Mouse (Mus musculus) limb, embryonic 13.5 days (tissue): ENCODE measurements at regions not wholly inside any gene's neighbourhood (a gene's known extent, or its start where the extent isn't known, plus 50 kb on each side); places are given as distances from the start of the nearest gene placed in this dataset.

Source experiments
- ATAC-seq: fragments of 200-750 bp; cut with Nextera tagmentation; 2 replicates; pipeline ENCODE4 v1.8.0; 2017; ENCODE audit warnings: low read depth, moderate number of reproducible peaks, moderate TSS enrichment; ENCODE audit not compliant: low FRiP score
- H3K27ac ChIP-seq: fragments of 300-500 bp; sonication (generic); 2 replicates; pipeline ENCODE4 v1.5.1; 2015; ENCODE audit warnings: inconsistent platforms, mild to moderate bottlenecking, moderate library complexity
- H3K27me3 ChIP-seq: fragments of 300-500 bp; sonication (generic); 2 replicates; pipeline ENCODE4 v1.6.1; 2015; ENCODE audit warnings: mild to moderate bottlenecking, inconsistent platforms
- H3K36me3 ChIP-seq: fragments of 300-500 bp; sonication (generic); 2 replicates; pipeline ENCODE4 v1.6.1; 2015; ENCODE audit warnings: inconsistent platforms, mild to moderate bottlenecking, moderate library complexity
- H3K4me1 ChIP-seq: fragments of 300-500 bp; sonication (generic); 2 replicates; pipeline ENCODE4 v1.6.1; 2015; ENCODE audit warnings: inconsistent platforms
- H3K4me2 ChIP-seq: fragments of 300-500 bp; sonication (generic); replicated peaks from 2 replicates; pipeline ENCODE4 v1.6.1; 2015; ENCODE audit warnings: inconsistent platforms, mild to moderate bottlenecking, moderate library complexity
- H3K4me3 ChIP-seq: fragments of 300-500 bp; sonication (generic); 2 replicates; pipeline ENCODE4 v1.5.1; 2015; ENCODE audit warnings: moderate library complexity, mild to moderate bottlenecking, inconsistent platforms
- H3K9ac ChIP-seq: fragments of 300-500 bp; sonication (generic); 2 replicates; pipeline ENCODE4 v1.6.1; 2015; ENCODE audit warnings: mild to moderate bottlenecking, inconsistent platforms
- H3K9me3 ChIP-seq: fragments of 300-500 bp; sonication (generic); 2 replicates; pipeline ENCODE4 v1.6.1; 2016; ENCODE audit warnings: inconsistent platforms
- WGBS: fragments of 180-500 bp; shearing (Covaris S2); methylation state at CpG from one replicate; pipeline ENCODE4 v1.1.7; 2015; 5-methylcytosine and 5-hydroxymethylcytosine counted together

DNA sequence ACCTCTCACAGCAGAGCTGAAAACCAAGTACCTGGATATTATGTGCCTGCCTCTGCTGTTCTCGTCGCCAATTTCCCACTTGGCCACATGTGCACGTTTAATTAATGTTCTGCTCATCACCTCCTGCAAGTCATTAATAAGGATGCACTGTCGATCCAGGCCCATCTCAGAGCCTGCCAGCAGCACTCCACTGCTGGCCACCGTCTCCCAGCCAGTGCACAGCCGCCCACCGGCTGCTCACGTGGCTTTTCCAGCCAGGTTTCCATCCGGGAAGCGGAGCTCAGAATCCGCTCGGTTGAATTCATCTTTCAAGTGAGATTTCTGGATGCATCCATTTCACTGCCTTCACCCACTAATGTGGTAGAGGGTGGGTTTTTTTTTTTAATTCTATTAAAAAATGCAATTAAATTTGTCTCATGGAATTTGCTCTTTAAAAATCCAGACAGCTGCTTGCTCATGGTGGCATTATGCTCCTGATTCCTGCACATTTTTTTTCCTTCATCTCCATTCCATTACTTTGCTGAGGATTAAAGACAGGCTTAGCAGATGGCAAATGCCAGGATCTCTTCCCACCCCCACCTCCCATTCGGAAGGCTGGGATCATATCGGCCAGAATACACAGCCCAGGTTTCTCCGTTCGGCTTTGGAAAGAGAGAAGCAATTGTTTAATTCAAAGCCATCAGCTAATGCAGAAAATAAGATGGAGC is 113.9 kb upstream of the Lmo4 start:
- peak; percentile 37; the same call in 1 of the 2 replicates for ATAC-seq
- peak overlapping the region; percentile 35; the same call in 1 of the 2 replicates for H3K27ac ChIP-seq

DNA sequence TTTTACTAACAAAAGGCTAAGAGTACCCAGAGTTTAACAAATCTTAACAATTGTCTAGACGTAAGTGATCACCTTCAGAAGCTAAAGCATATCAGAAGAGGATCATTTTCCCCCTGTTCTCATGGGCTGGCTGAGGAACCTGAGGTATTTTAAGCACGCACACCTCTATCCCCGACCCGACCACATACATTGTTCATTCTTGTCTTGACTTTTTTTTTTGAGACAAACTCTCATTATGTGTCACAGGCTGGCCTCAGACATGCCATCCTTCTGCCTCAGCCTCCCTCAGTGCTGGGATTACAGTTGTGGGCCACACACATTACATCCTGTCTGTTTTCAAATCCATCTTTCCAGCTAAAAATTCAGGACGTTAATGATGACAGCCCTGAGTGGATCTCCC is 105.7 kb upstream of the Lmo4 start:
- Histone ChIP-seq H3K4me1 (peaks cover 16% of the 10 kb centered on the region), H3K36me3 (no peaks in the 10 kb centered on the region), H3K9ac (no peak overlapping the region), H3K27me3 (0 out of 2 replicates have a peak, but pooled peaks cover 9% of the 10 kb centered on the region), H3K4me2 (no peak overlapping the region), H3K27ac (no peak overlapping the region), H3K4me3 (no peak overlapping the region), H3K9me3 (no peaks in the 10 kb centered on the region)
- ATAC-seq = no peak
- 86% methylated on average over 5 of the region's 5 CpGs for WGBS

More for the DNA sequence above, 113.9 kb upstream of the Lmo4 start:
- peaks cover 17% of the 10 kb centered on the region for H3K4me1 ChIP-seq
- no peaks in the 10 kb centered on the region for H3K9me3 ChIP-seq
- H3K36me3 ChIP-seq = no peaks in the 10 kb centered on the region
- 29% methylated on average over 16 of the region's 16 CpGs for WGBS
- peak overlapping the region; percentile 34 for H3K4me2 ChIP-seq
- no peak overlapping the region for H3K4me3 ChIP-seq
- no peak overlapping the region for H3K9ac ChIP-seq
- H3K27me3 ChIP-seq = no peaks in the 10 kb centered on the region

DNA sequence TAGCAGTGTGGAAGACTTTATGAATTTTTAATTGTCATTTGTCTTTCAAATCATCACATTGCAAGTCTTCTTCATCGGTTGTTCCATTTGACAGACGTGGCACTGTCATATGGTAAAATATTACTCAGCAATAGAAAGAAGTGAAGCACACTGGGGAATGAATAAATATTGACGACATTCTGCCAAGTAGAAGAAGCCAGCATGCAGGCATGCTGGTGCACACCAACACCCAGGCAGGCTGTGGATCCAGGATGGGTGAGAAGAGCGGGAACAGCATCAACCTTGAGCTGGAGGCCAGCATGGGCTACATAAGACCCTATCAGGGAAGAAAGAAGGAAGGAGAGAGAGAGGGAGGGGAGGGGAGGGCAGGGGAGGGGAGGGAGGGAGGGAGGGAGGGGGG is 103.6 kb upstream of the Lmo4 start:
- H3K4me3 ChIP-seq = no peak overlapping the region
- H3K9ac ChIP-seq = no peak overlapping the region
- ATAC-seq = no peak
- WGBS = 86% methylated on average over 4 of the region's 4 CpGs
- H3K4me1 ChIP-seq = peaks cover 25% of the 10 kb centered on the region
- no peaks in the 10 kb centered on the region for H3K9me3 ChIP-seq
- H3K4me2 ChIP-seq = no peak overlapping the region
- 0 out of 2 replicates have a peak, but pooled peaks cover 12% of the 10 kb centered on the region for H3K27me3 ChIP-seq
- no peaks in the 10 kb centered on the region for H3K36me3 ChIP-seq
- no peak overlapping the region for H3K27ac ChIP-seq

DNA sequence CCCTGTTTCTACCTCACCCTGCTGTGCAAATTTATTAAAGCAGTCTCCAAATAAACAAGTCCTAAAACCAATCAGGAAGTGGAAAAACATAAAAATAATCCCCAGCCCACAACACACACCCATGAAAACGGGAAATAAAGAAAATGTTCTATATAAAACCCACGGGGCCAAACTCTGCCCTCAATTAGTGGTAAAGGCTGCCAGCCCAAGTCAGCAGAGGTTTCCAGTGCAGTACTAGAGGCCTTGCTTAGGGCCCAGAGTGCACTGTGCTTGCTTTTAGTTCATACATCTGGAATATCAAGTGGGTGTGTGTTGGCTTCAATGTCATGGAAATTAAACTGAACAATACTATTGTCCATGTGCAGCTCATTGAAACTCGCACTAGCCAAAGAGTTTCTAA is 102.5 kb upstream of the Lmo4 start:
- no peaks in the 10 kb centered on the region for H3K36me3 ChIP-seq
- 38% methylated on average over 3 of the region's 3 CpGs for WGBS
- no peak overlapping the region for H3K4me3 ChIP-seq
- no peaks in the 10 kb centered on the region for H3K9me3 ChIP-seq
- ATAC-seq = peak; percentile 42; the same call in 1 of the 2 replicates
- H3K27ac ChIP-seq = no peak overlapping the region
- no peak overlapping the region for H3K9ac ChIP-seq
- H3K4me2 ChIP-seq = no peak overlapping the region
- peaks cover 25% of the 10 kb centered on the region for H3K4me1 ChIP-seq
- 0 out of 2 replicates have a peak, but pooled peaks cover 12% of the 10 kb centered on the region for H3K27me3 ChIP-seq

DNA sequence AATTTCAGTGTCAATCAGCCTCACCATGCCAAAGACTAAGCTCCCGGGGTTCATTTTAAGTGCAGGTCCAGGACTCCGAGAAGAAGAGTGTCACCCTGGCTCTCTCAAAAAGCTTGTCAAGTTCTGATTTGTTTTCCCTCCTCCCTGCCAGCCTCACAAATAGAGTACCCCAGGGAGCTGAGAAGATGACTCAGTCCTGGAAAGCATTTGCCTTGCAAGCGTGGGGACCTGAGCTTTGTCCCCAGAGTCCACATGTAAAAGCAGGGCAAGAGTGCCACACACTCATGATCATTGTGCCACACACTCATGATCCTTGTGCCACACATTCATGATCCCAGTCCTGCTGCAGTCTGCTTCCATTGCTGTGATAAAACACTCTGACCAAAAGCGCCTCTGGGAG is 100.4 kb upstream of the Lmo4 start:
- no peaks in the 10 kb centered on the region for H3K36me3 ChIP-seq
- 0 out of 2 replicates have a peak, but pooled peaks cover 3% of the 10 kb centered on the region for H3K27me3 ChIP-seq
- H3K4me2 ChIP-seq = no peak overlapping the region
- no peak overlapping the region for H3K4me3 ChIP-seq
- no peaks in the 10 kb centered on the region for H3K9me3 ChIP-seq
- no peak overlapping the region for H3K27ac ChIP-seq
- peaks cover 25% of the 10 kb centered on the region for H3K4me1 ChIP-seq
- H3K9ac ChIP-seq = no peak overlapping the region
- WGBS = 50% methylated on average over 4 of the region's 4 CpGs
- no peak for ATAC-seq

DNA sequence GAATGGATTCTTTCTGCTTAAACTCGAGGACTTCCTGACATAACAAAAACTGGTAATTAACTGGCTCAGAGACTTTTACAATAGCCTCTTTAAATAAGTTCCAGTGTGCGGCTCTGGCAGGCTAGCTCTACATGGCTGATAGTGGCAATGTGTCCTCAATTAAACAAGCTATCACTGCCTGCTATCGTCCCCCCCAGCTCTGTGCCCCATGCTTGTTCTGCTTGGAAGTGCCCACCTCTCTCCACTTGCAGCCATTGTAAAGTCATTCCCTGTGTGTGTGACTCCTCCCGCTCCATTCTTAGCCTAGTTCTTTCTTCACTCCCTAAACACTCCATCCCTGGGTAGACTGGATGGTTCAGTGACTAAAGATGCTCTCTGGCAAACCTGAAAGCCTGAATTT is 99.9 kb upstream of the Lmo4 start:
- 19% methylated on average over 4 of the region's 4 CpGs for WGBS
- H3K27ac ChIP-seq = no peak overlapping the region

DNA sequence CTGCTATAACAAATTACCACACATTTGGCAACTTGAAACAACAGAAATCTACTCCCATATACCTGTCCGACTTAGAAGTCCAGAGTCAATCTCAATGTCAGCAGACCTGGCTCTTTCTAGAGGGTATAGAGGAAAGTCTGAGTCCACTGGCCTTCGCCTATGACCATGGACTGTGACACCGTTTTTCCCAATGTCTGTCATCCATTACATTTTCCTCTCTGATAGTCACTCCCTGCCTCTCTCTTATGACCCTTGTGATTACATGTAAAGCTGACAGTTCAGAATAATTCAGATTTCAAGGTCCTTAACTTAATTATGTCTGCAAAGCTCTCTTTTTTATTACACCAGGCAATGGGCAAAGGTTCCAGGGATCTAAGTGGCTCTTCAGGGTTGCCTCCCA is 97.6 kb upstream of the Lmo4 start:
- Histone ChIP-seq H3K27me3 (0 out of 2 replicates have a peak, but pooled peaks cover 3% of the 10 kb centered on the region), H3K4me3 (no peak overlapping the region), H3K4me1 (peaks cover 13% of the 10 kb centered on the region), H3K4me2 (no peak overlapping the region), H3K9ac (no peak overlapping the region), H3K36me3 (no peaks in the 10 kb centered on the region), H3K27ac (no peak overlapping the region), H3K9me3 (no peaks in the 10 kb centered on the region)
- no peak for ATAC-seq
- 90% methylated on average over 3 of the region's 3 CpGs for WGBS

More for the DNA sequence above, 99.9 kb upstream of the Lmo4 start:
- Histone ChIP-seq H3K36me3 (no peaks in the 10 kb centered on the region), H3K9ac (no peak overlapping the region), H3K4me1 (peaks cover 25% of the 10 kb centered on the region), H3K9me3 (no peaks in the 10 kb centered on the region), H3K4me3 (no peak overlapping the region), H3K27me3 (0 out of 2 replicates have a peak, but pooled peaks cover 3% of the 10 kb centered on the region), H3K4me2 (no peak overlapping the region)
- no peak for ATAC-seq

DNA sequence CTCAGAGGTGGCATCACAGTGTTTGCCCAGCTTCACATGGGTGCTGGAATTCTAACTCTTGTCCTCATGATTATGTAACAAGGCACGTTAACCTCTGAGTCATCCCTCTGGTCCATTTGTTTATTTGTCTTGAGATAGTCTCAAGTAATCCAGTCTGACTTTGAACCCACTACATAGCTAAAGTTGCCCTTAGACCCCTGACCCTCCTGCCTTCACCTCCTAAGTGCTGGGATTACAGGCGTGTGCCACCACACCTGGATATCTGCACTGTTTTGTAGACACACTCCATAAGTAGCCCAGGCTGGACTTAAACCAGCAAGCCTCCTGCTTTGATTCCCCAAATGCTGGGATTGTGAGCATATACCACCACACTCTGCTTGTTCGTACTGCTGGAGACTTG is 96.0 kb upstream of the Lmo4 start:
- peaks cover 12% of the 10 kb centered on the region for H3K4me1 ChIP-seq
- H3K9ac ChIP-seq = no peak overlapping the region
- H3K4me3 ChIP-seq = no peak overlapping the region
- H3K4me2 ChIP-seq = no peak overlapping the region
- H3K27me3 ChIP-seq = 0 out of 2 replicates have a peak, but pooled peaks cover 3% of the 10 kb centered on the region
- H3K9me3 ChIP-seq = no peaks in the 10 kb centered on the region
- H3K27ac ChIP-seq = no peak overlapping the region
- H3K36me3 ChIP-seq = no peaks in the 10 kb centered on the region
- WGBS = 79% methylated on average over 3 of the region's 3 CpGs
- no peak for ATAC-seq

DNA sequence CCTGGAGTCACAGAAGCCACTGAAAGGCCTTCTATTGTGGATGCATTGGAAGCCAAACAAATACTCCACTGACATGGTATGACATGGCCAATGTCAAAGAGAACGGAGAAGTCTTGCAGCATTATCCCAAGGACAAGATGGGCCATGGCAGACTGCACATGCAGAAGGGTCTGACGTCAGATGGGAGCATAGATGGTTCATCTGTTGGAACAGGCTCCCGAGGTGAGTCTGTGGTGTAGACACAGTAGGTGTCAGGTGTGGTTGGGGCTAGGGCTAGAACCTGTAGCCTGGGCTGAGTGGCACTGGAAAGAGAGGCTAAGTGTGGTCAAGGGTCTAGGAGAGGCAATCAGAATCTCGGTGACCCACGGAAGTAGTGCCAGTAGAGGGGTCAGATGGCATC is 94.2 kb upstream of the Lmo4 start:
- no peak overlapping the region for H3K4me2 ChIP-seq
- H3K27ac ChIP-seq = no peak overlapping the region
- WGBS = 89% methylated on average over 5 of the region's 5 CpGs
- H3K27me3 ChIP-seq = no peaks in the 10 kb centered on the region
- no peaks in the 10 kb centered on the region for H3K4me1 ChIP-seq
- no peaks in the 10 kb centered on the region for H3K9me3 ChIP-seq
- ATAC-seq = no peak
- H3K9ac ChIP-seq = no peak overlapping the region
- no peak overlapping the region for H3K4me3 ChIP-seq
- H3K36me3 ChIP-seq = no peaks in the 10 kb centered on the region

DNA sequence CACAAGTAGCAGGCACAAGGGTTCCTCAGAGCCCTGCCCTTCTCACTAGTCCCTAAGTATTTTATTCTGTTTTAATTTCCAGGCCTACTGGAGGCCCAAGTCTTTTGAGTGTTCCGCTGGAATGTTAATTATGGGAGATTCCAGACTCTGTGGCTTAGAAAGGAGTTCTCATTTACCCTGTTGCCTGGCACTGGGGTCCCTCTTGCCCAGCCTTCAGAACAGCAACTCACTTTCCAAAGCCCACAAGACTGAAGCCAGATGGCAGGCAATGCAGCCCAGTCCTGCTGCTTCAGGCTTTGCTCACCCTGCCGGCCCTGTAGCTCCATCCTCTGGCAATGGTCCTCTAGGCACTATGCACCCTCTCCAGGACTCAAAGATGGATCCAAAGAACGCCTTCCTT is 84.5 kb upstream of the Lmo4 start:
- Histone ChIP-seq H3K36me3 (no peaks in the 10 kb centered on the region), H3K4me3 (no peak overlapping the region), H3K9me3 (no peaks in the 10 kb centered on the region), H3K4me1 (peaks cover 7% of the 10 kb centered on the region), H3K27ac (peak overlapping the region; percentile 73), H3K9ac (no peak overlapping the region), H3K4me2 (no peak overlapping the region), H3K27me3 (no peaks in the 10 kb centered on the region)
- peak; percentile 48 for ATAC-seq
- 65% methylated on average over 3 of the region's 3 CpGs for whole genome bisulfite sequencing

DNA sequence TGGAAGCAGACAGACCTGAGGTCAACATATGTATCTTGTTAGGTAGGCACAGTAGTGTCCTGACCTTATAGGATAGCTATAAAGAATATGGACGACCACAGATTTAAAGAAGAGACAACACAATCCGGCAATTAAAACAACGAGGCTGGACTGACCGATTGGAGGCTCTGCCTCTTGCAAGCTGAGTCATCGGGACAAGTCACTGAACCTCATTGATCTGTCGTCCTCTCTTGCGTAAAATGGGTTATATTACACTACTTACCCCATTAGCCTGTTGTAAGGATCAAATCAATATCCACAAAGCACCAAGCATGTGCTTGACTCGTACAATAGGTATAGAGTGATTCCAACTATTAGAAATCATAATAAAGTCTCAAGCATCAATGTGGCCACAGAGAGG is 81.1 kb upstream of the Lmo4 start:
- no peak overlapping the region for H3K9ac ChIP-seq

DNA sequence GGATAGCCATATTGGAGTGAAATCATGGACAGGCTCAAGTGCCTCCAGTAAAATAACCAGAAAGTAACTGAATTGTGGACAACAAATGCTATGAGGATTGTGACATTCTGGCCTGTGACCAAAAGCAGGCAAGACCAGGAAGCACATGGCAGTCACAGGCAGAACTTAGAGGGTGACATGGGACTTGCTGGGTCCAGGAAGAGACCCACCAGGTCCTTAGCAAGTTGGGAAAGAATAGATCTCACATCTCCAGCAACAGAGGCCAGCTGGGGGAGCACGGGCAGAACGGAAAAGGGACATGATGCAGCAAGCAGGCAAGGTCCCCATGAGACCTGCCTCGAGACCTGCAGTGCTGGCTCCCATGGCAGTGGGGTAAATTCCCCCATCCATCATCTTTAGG is 79.3 kb upstream of the Lmo4 start:
- WGBS = 64% methylated on average over 3 of the region's 3 CpGs
- no peak for ATAC-seq
- Histone ChIP-seq H3K9me3 (no peaks in the 10 kb centered on the region), H3K4me3 (no peak overlapping the region), H3K4me1 (peaks cover under 1% of the 10 kb centered on the region; the same call in 1 of the 2 replicates), H3K27me3 (no peaks in the 10 kb centered on the region), H3K4me2 (no peak overlapping the region), H3K9ac (no peak overlapping the region), H3K27ac (no peak overlapping the region), H3K36me3 (no peaks in the 10 kb centered on the region)

More for the DNA sequence above, 81.1 kb upstream of the Lmo4 start:
- no peak overlapping the region for H3K4me2 ChIP-seq
- H3K27ac ChIP-seq = no peak overlapping the region
- no peaks in the 10 kb centered on the region for H3K27me3 ChIP-seq
- peaks cover 7% of the 10 kb centered on the region for H3K4me1 ChIP-seq
- no peak overlapping the region for H3K4me3 ChIP-seq
- H3K9me3 ChIP-seq = no peaks in the 10 kb centered on the region
- H3K36me3 ChIP-seq = no peaks in the 10 kb centered on the region
- no peak for ATAC-seq
- 66% methylated on average over 8 of the region's 8 CpGs for WGBS

DNA sequence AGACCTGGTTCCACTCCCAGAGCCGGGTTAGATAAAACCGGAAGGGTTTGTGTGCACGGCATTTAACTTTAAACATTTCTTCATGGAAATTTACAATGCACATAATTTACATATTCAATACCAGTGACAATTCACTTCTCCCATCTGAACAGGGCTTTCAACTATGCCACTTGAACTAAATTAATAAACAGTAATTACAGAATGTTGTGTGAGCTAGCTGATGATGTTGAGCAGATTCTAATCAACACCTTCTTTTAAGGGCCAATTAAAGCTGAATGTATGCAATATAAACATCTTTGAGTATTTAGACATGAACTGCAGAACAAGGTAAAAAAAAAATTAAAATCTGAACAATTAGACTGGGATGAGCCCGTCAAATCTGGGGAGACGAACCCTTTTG is 68.1 kb upstream of the Lmo4 start:
- 85% methylated on average over 5 of the region's 5 CpGs for WGBS
- H3K4me3 ChIP-seq = no peak overlapping the region
- no peak for ATAC-seq
- no peak overlapping the region for H3K27ac ChIP-seq
- H3K4me2 ChIP-seq = no peak overlapping the region
- H3K36me3 ChIP-seq = no peaks in the 10 kb centered on the region
- H3K27me3 ChIP-seq = no peaks in the 10 kb centered on the region
- no peaks in the 10 kb centered on the region for H3K9me3 ChIP-seq
- no peak overlapping the region for H3K9ac ChIP-seq
- 0 out of 2 replicates have a peak, but pooled peaks cover 3% of the 10 kb centered on the region for H3K4me1 ChIP-seq
